Mouse (Mus musculus) cerebellum, adult 11-12 months (tissue): ENCODE data around the gene Myh6.
A peak's percentile ranks its signal among the peaks of the same experiment; 100 is the strongest.
"Not testable (repeated sequence)": the region's sequence is repeated elsewhere in the genome, so short reads cannot be mapped to it uniquely, and the experiment has no call there.

Experiments used
- DNase-seq: peaks from one replicate; pipeline ENCODE4 v3.0.0; 2022

The Myh6 gene

DNA sequence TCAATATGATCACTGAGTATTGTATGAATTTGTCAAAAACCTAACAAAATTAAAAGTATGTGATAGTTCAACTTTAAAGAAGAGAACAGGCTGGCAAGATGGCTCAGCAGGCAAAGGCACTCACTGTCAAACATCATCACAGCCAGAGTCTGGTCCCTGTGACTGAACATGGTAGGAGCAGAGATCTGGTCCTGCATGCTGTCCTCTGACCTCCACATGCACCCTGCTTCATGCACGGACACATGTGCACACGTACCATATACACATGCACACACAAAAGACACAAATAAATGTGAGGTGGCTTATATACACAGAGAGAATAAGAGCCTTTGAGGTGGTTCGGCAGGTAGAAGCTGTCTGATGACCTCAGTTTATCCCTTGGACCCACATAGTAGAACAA, 11.2 kb downstream of the Myh6 start:
- no peak for DNase-seq

- DNase-seq, result no peak
Measured at GRCm38 (mm10) chr14:54954474-54954873, 12.3 kb downstream of the Myh6 start.

DNA sequence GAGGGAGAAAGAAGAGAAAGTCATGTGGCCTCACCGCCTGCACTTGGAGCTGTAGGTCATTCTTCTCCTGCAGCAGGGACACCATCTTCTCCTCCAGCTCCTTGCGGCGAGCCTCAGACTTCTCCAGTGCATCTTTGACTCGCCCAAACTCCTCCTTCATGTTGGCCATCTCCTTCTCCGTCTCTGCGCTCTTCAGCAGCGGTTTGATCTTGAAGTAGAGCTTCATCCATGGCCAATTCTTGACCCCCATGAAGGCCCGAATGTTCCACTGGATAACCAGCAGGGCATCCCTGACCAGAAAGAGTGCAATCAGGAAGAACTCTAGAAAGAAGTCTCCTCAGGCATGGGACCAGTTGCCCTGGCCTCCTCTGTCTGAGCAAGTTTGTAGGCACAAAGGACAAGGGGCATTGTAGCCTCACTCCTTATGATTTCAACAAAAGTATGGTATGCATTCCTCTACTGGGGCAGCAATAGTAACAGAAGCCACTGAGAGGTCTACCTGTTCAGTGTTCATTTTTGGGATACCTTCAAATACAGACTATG, 13.0 kb downstream of the Myh6 start:
- DNase-seq, result no peak

- no peak for DNase-seq
Measured at GRCm38 (mm10) chr14:54951587-54951986, 15.1 kb downstream of the Myh6 start.

- DNase-seq, result no peak
Measured at GRCm38 (mm10) chr14:54950493-54950892, 16.2 kb downstream of the Myh6 start.

GRCm38 (mm10) chr14:54948781-54949180, 17.9 kb downstream of the Myh6 start:
- DNase-seq, result no peak

- DNase-seq, result not testable (repeated sequence)
Measured at GRCm38 (mm10) chr14:54947008-54947407, 19.7 kb downstream of the Myh6 start.

DNA sequence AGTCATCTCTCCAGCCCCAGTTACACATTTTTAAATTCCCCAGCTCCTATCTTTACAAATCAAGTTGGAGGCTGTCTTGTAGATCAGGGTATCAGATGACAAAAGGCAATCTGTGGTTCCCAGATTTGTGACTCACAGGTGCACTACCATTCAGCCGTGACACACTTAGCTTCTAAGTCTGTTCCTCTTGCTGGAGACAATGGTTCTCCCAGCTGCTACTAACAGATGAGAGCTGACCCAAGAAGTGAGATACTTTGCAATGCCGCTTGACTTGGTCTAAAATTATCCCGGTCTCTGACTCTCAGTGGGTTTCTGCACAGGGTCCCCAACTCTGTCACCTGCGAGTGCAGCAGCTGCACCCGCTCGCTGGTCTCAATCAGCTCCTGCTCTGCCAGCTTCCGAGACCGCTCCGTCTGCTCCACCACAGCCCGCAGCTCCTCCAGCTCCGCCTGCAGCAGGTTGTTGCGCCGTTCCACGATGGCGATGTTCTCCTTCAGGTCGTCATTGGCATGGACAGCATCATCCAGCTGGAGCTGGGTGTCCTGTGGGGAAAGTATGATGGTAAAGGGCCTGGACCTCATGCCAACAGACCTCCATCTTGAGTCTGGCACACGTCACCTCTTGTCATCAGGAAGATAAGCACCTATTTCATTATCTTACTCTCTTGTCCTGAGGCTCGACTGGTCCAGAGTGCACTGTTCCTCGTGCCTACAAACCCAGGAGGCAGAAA, 20.6 kb downstream of the Myh6 start:
- no peak for DNase-seq

- no peak for DNase-seq
Measured at GRCm38 (mm10) chr14:54944939-54945338, 21.8 kb downstream of the Myh6 start.

- no peak for DNase-seq
Measured at GRCm38 (mm10) chr14:54943971-54944370, 22.8 kb downstream of the Myh6 start.

DNA sequence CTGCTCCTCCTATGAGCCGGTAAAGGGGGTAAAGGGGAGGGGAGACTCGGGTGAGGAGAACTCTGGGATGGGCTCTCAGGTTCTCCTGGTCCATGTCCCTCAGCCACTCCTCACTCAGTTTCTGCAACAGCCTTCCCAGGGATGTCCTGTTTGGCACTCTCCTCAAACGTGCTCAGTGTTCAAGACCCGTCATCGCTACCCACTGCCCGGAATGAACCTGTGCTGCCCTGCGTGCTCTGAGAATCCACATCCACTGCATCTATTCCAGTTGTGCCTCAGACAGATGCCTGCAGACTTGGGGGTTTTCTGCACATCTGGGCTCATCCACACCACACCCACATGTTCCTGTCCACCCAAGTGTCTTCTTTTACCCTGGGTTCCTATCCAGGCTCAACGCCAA, 24.2 kb downstream of the Myh6 start:
- DNase-seq, result no peak

DNA sequence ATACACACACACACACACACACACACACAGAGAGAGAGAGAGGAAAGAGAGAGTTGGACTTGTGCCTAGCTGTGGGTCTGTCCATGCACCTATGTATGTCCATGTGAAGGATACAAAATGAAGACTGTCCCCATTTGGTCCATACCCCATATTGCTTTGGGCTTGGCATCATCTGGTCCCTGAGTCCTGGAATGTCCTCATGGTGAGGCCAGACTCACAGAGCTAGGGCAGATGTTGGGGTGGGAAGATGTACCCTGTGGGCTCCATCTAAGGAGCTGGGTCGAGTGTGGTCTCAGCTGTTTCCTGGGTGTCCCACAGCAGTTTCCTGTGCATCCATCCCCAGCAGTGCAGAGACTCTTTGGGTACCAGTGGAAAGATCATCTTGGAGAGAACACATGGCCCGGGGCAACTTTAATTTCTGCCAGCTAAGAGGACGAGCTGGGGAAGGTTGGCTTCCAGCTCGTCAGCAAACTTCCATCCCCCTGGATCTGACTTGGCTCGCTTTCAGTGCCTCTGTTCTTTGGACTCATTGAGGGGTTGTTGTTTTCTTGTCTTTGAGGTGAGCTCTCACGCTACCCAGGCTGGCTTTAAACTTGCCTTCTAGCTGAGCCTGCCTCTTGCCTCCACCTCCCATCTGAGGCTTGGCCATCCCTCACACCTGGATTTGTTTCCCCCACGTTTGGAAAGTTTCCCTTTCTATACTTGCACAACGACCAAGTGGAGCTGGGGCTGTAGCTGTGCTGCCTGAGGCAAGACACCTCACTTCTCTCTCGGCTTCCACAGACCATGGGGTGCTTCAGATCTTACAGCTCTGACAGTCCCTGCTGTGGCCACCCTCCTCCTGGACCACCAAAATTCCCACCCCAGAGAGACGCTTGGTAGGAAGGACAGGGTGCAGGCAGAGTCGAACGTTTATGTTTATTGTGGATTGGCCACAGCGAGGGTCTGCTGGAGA, 25.4 kb downstream of the Myh6 start:
- no peak for DNase-seq

DNA sequence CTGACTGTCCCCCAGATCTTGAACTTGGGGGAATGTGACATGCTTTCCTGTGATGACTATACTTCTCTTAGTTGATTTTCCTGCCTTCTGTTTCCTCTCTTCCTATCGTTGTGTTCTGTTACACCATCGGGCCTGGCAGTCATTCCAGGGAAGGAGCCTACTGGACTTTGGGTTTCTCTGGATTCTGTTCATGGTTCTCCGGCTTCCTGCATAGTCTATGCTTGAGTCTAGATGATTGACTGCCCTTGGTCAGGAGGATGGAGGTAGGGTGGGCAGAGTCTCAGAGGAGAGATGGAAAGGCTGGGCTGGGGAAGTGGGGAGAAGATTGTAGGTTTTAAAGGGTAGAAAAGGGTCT, 26.6 kb downstream of the Myh6 start:
- no peak for DNase-seq

DNA sequence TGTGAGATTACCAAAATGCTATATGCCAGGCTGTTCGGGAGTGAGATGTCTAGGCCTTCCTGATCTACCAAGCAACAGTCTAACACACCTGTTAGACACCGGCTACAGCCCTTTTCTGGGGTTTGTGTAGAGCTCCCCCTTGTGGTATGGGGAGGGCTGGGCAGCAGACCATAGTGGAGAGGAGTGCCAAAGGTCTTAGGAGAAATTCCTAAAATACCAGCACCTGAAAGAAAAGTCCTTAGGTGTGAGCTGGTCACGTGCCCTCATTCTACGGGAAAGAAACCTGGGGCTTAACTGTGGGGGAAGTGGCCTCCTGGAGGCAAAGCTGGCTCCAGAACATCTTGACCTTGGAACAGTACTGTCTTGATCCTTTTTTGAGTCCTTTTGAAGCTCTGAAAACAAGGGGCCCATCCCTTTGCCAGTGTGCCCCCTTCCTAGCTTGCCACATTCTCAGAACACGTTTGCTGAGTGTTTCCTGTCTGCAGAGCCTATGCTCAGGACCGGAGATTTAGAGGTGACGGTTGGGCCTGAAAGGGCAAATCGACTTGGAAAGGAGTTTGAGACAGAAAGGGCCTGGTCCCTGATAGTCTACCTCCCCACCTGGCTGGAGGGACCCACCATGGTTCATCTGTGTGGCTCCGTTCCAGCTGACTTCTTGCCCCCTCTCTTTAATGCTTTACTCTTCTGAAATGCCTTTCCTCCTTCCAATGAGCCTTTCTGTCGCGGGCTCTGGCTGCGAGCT, 27.1 kb downstream of the Myh6 start:
- DNase-seq, result peak; percentile 45

DNA sequence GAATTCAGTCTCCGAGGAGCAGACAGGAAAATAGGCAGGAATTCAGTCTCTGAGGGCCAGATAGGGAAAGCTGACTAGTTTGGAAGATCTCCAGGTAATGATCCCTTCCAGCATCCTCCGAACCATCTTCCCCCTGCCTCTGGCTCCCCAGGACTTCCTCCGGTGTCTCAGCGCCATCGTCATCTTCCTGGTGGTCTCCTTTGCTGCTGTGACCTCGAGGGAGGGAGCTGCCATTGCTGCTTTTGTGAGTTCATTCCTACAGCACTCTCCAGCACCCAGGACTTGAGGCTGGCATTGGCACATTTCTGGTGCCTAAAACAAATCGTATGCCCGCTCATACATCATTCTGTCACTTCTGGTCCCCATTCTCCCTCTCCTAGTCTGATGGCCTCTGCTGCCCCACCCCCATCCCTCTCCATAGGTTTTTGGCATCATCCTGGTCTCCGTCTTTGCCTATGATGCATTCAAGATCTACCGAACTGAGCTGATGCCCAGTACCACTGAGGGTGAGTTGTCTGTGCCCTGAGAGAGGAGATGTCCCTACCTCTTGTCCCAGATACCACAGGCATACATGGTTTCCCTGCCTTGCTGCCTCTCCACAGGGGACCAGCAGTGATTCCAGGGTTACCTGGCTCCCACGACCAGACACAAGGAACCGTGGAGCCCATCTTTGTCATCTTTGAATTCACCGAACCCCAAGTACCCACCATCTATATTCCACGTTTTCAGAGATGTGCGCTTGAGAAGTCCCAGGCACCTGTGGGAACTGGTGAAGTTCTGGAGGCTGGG, 28.1 kb downstream of the Myh6 start:
- DNase-seq, result no peak

DNA sequence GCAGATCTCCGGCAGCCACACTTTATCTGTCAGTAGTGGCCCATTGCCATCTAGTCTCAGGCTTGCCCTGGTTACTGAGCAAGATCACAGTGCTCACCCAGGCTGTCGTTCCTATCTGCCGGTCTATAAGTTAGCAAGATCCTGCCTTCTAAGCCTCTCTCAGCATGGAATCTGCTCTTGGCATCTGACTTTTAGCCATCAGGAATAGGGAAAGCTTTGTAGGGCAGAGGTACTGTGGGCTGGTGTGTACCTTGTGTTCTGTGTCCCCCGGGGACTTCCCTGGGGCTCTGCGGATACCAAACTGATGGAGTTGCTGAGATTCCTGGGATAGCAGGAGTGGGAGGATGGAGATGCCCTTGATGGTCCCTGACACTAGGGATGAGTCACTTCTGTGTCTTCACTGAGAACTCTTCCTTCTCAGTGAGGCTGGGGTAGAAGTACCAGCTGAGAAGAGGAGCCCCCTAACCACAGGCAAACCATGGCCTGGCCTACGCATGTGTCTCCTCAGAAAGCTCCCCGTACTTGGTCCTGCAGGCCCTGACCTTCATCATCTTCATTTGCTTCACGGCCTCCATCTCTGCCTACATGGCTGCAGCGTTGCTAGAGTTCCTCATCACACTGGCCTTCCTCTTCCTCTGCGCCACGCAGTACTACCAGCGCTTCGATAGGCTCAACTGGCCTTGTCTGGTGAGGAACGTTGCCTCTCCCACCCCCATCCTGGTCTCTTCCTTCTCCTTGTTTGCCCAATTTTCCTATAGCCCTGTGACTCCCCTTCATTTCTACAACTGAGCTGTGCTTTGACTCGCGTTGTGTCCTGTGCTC, 29.2 kb downstream of the Myh6 start:
- no peak for DNase-seq

DNA sequence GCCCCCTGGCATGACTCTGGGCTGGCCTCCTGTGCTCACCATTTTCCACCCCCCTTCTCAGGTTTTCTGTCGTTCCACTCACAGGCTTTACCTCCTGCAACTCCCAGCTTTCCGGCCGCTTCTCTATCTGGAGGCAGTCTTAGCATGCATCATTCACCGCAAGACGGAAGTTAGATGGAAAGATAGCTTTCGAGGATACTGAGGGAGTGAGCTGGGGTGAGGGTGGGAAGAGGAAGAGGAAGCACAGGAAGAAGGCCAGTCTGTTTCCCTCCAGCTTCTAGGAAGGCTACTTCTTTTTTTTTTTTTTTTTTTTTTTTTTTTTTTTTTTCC, 29.9 kb downstream of the Myh6 start:
- no peak for DNase-seq

- DNase-seq, result peak; percentile 64
Measured at GRCm38 (mm10) chr14:54935904-54936830, 30.6 kb downstream of the Myh6 start, which contains the start of gene Cmtm5. Gene Cmtm5, plus strand, starts transcription at chr14:54936261.

DNA sequence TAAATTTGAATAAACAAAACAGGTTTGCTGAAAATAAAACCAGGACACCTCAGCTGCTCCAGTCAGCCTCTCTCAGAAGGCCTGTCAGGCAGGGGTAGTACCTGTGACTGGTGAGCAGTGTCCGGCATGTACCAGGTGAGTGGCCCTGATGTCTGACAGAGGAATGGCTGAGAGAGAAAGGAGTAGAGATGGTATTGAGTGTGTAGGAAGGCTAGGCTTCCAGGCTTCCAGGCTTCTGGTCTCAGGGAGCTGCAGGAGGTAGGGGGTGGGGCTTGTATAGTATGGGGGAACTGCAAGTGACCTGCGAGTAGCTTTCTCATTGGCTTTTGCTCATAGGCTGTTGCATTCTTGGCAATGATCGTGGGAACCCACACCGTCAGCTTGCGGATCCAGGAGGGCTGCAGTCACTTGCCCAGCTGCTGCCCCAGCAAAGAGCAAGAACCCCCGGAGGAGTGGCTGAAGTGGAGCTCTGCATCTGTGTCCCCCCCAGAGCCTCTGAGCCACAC, 34.0 kb downstream of the Myh6 start, which contains the start of gene Il25:
TSS of gene Il25 (plus strand) at position 51 of the 506 bp plus-strand sequence.
- no peak for DNase-seq

GRCm38 (mm10) chr14:54930431-54930830, 36.3 kb downstream of the Myh6 start:
- DNase-seq, result no peak
